Mouse (Mus musculus): ENCODE data around the gene Gse1.

The Gse1 gene

GRCm38 (mm10) chr8:120487729-120488510, 259.7 kb downstream of the Gse1 start:
- peak; percentile 76 to 84 for DNase-seq

- peak; percentile 46 to 53 for DNase-seq
Measured at GRCm38 (mm10) chr8:120488636-120489131, 260.4 kb downstream of the Gse1 start.

- DNase-seq, result peak; percentile 82 to 85
Measured at GRCm38 (mm10) chr8:120489142-120489754, 261.0 kb downstream of the Gse1 start.

- no peak for DNase-seq
Measured at GRCm38 (mm10) chr8:120489771-120490281, 261.6 kb downstream of the Gse1 start.

GRCm38 (mm10) chr8:120490354-120491141, 262.3 kb downstream of the Gse1 start:
- DNase-seq, result peak in 1 of 2 experiments; percentile 68

- no peak for DNase-seq
Measured at GRCm38 (mm10) chr8:120491166-120491793, 263.0 kb downstream of the Gse1 start.

- peak in 1 of 2 experiments; percentile 52 for DNase-seq
Measured at GRCm38 (mm10) chr8:120492193-120492880, 264.1 kb downstream of the Gse1 start.

GRCm38 (mm10) chr8:120492881-120493220, 264.6 kb downstream of the Gse1 start:
- no peak for DNase-seq

GRCm38 (mm10) chr8:120493508-120494464, 265.5 kb downstream of the Gse1 start:
- DNase-seq, result no peak

GRCm38 (mm10) chr8:120494903-120495302, 266.6 kb downstream of the Gse1 start:
- DNase-seq, result peak; percentile 88 to 93

GRCm38 (mm10) chr8:120495461-120495860, 267.2 kb downstream of the Gse1 start:
- no peak for DNase-seq

- no peak for DNase-seq
Measured at GRCm38 (mm10) chr8:120496478-120496877, 268.2 kb downstream of the Gse1 start.

- DNase-seq, result no peak
Measured at GRCm38 (mm10) chr8:120497503-120497946, 269.3 kb downstream of the Gse1 start.

- no peak for DNase-seq
Measured at GRCm38 (mm10) chr8:120498349-120498831, 270.1 kb downstream of the Gse1 start.

GRCm38 (mm10) chr8:120498926-120499605, 270.8 kb downstream of the Gse1 start:
- DNase-seq, result peak; percentile 65 to 82

GRCm38 (mm10) chr8:120500701-120501261, 272.5 kb downstream of the Gse1 start:
- peak; percentile 47 to 77 for DNase-seq

- DNase-seq, result no peak
Measured at GRCm38 (mm10) chr8:120501426-120501825, 273.2 kb downstream of the Gse1 start.

- DNase-seq, result no peak
Measured at GRCm38 (mm10) chr8:120502428-120502827, 274.2 kb downstream of the Gse1 start.

- peak; percentile 70 to 81 for DNase-seq
Measured at GRCm38 (mm10) chr8:120504251-120505081, 276.2 kb downstream of the Gse1 start.

Measured in lung, postnatal 4 days (tissue).